21 mouse cellular contexts compared by ENCODE assay signal in the genomic region with DNA sequence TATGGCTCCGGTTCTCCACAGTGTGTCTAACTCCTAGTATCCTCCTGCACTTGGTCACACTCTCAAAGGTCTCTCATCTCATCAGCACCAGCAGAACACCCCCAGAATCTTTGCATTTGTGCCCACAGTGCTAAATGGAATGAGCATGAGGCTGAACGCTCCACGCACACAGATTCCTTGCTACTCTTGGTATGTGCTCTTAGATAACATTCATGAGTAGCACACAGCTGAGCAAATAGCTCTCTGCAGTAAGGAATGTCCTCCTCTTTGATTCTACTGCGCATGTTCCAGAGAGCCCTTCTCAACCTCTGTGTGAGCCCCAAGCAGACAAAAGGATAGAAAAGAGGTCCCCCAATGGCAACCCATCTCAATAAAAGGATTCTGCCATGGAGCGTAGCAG.
DNase-seq lines count a peak whose midpoint lies in the region; ATAC-seq and TF ChIP-seq lines count a peak whose summit lies in the region.
"Had no signal": no experiment of that assay in that cellular context is flagged by ENCODE, and none has a peak within 500 bp of the region (broad histone marks: within the 10 kb centered on the region; RNA-seq: fewer than 3 reads in every experiment).

No protein-coding gene starts in this region.

- TF ChIP-seq EP300 in lung, postnatal 0 days (IDR thresholded peaks at IDR 0.05), result peak; percentile 68
- TF ChIP-seq EP300 in stomach, postnatal 0 days (optimal IDR thresholded peaks at IDR 0.05), result no peak

- no peaks in the 10 kb centered on the region for H3K27me3 ChIP-seq in heart, embryonic 12.5 days (replicated peaks)
- no peaks in the 10 kb centered on the region for H3K27me3 ChIP-seq in intestine, embryonic 14.5 days (replicated peaks; ENCODE audit: control insufficient read depth, insufficient read depth, low read length)
- 0 out of 2 replicates have a peak, but pooled peaks cover 2% of the 10 kb centered on the region for H3K27me3 ChIP-seq in intestine, embryonic 16.5 days (replicated peaks; ENCODE audit: control insufficient read depth, insufficient read depth, low read length)
- no peaks in the 10 kb centered on the region for H3K27me3 ChIP-seq in lung, postnatal 0 days (replicated peaks; ENCODE audit: insufficient read depth, low read length)
- H3K27me3 ChIP-seq in stomach, postnatal 0 days (ENCODE audit: control insufficient read depth, insufficient read depth, low read length), result no peaks in the 10 kb centered on the region
- H3K27me3 ChIP-seq in forebrain, embryonic 11.5 days (ENCODE audit: control insufficient read depth, insufficient read depth, low read length), result no peaks in the 10 kb centered on the region
- H3K27me3 ChIP-seq: limb, embryonic 13.5 days; liver, embryonic 12.5 days; midbrain, embryonic 15.5 days had no signal

- H3K4me2 ChIP-seq in heart, embryonic 12.5 days, result no peak overlapping the region
- H3K4me2 ChIP-seq in intestine, embryonic 14.5 days (ENCODE audit: low read length), result no peak overlapping the region
- no peak overlapping the region for H3K4me2 ChIP-seq in intestine, embryonic 16.5 days (ENCODE audit: low read depth, low read length)
- no peak overlapping the region for H3K4me2 ChIP-seq in lung, postnatal 0 days (replicated peaks; ENCODE audit: low read depth, low read length)
- no peak overlapping the region for H3K4me2 ChIP-seq in stomach, postnatal 0 days (replicated peaks; ENCODE audit: low read depth)
- no peak overlapping the region for H3K4me2 ChIP-seq in forebrain, embryonic 11.5 days (ENCODE audit: low read depth, low read length, severe bottlenecking)
- H3K4me2 ChIP-seq: hindbrain, embryonic 14.5 days; limb, embryonic 13.5 days; liver, embryonic 12.5 days; midbrain, embryonic 15.5 days had no signal

- 42% methylated on average over 5 of the region's 5 CpGs for WGBS in heart, embryonic 12.5 days
- 75% methylated on average over 5 of the region's 5 CpGs for WGBS in intestine, embryonic 14.5 days
- WGBS in intestine, embryonic 16.5 days, result 76% methylated on average over 5 of the region's 5 CpGs
- 62% methylated on average over 5 of the region's 5 CpGs for WGBS in lung, postnatal 0 days
- WGBS in lung, adult 2 months, result 75% methylated on average over 5 of the region's 5 CpGs
- WGBS in stomach, postnatal 0 days, result 61% methylated on average over 5 of the region's 5 CpGs
- 92% methylated on average over 5 of the region's 5 CpGs for WGBS in forebrain, embryonic 11.5 days

- H3K4me1 ChIP-seq in heart, embryonic 12.5 days (replicated peaks), result peaks cover 18% of the 10 kb centered on the region
- no peaks in the 10 kb centered on the region for H3K4me1 ChIP-seq in intestine, embryonic 14.5 days (replicated peaks; ENCODE audit: control insufficient read depth, insufficient read depth, low read length)
- H3K4me1 ChIP-seq in intestine, embryonic 16.5 days (ENCODE audit: control insufficient read depth, insufficient read depth, low read length), result no peaks in the 10 kb centered on the region
- H3K4me1 ChIP-seq in lung, postnatal 0 days (ENCODE audit: insufficient read depth, low read depth, low read length), result no peaks in the 10 kb centered on the region
- no peaks in the 10 kb centered on the region for H3K4me1 ChIP-seq in lung, adult 2 months (ENCODE audit: control insufficient read depth, insufficient read depth, low read length)
- H3K4me1 ChIP-seq in stomach, postnatal 0 days (replicated peaks; ENCODE audit: control insufficient read depth, insufficient read depth), result no peaks in the 10 kb centered on the region
- no peaks in the 10 kb centered on the region for H3K4me1 ChIP-seq in forebrain, embryonic 11.5 days (replicated peaks; ENCODE audit: control insufficient read depth, insufficient read depth, low read length)
- H3K4me1 ChIP-seq: liver, embryonic 12.5 days; midbrain, embryonic 15.5 days had no signal

- ATAC-seq in heart, embryonic 12.5 days (ENCODE audit: insufficient number of reproducible peaks, low FRiP score), result no peak
- ATAC-seq in intestine, embryonic 14.5 days (replicated peaks; ENCODE audit: low FRiP score, low TSS enrichment, low read depth), result no peak
- ATAC-seq in intestine, embryonic 16.5 days, result no peak
- ATAC-seq in lung, postnatal 0 days, result peak; percentile 63
- peak; percentile 45; the same call in 1 of the 2 replicates for ATAC-seq in stomach, postnatal 0 days (ENCODE audit: low FRiP score, low TSS enrichment)
- no peak for ATAC-seq in forebrain, embryonic 11.5 days (replicated peaks; ENCODE audit: low FRiP score)
- ATAC-seq: forebrain, embryonic 16.5 days; inflammation-experienced regulatory T-cells, adult 6 months; liver, embryonic 12.5 days; midbrain, embryonic 15.5 days had no signal

- no peak overlapping the region for H3K4me3 ChIP-seq in heart, embryonic 12.5 days
- no peak overlapping the region for H3K4me3 ChIP-seq in intestine, embryonic 14.5 days (ENCODE audit: low read depth, low read length)
- no peak overlapping the region for H3K4me3 ChIP-seq in intestine, embryonic 16.5 days (ENCODE audit: low read length)
- H3K4me3 ChIP-seq in lung, postnatal 0 days (ENCODE audit: low read depth, low read length), result no peak overlapping the region
- H3K4me3 ChIP-seq in lung, adult 2 months (replicated peaks; ENCODE audit: extremely low read depth, low read depth, low read length), result no peak overlapping the region
- no peak overlapping the region for H3K4me3 ChIP-seq in stomach, postnatal 0 days (ENCODE audit: low read depth, low read length)
- no peak overlapping the region for H3K4me3 ChIP-seq in forebrain, embryonic 11.5 days (ENCODE audit: low read depth, low read length)
- H3K4me3 ChIP-seq: embryonic facial prominence, embryonic 10.5 days; limb, embryonic 13.5 days; liver, embryonic 12.5 days; midbrain, embryonic 15.5 days had no signal

- H3K9me3 ChIP-seq in heart, embryonic 12.5 days (replicated peaks), result no peaks in the 10 kb centered on the region
- H3K9me3 ChIP-seq in intestine, embryonic 14.5 days (ENCODE audit: control insufficient read depth, low read length), result no peaks in the 10 kb centered on the region
- no peaks in the 10 kb centered on the region for H3K9me3 ChIP-seq in intestine, embryonic 16.5 days (ENCODE audit: control insufficient read depth, low read length)
- H3K9me3 ChIP-seq in lung, postnatal 0 days (ENCODE audit: low read length), result no peaks in the 10 kb centered on the region
- H3K9me3 ChIP-seq in stomach, postnatal 0 days (ENCODE audit: control insufficient read depth, low read length), result no peaks in the 10 kb centered on the region
- H3K9me3 ChIP-seq in forebrain, embryonic 11.5 days (ENCODE audit: control insufficient read depth, low read length), result no peaks in the 10 kb centered on the region
- H3K9me3 ChIP-seq: embryonic facial prominence, embryonic 10.5 days; limb, embryonic 13.5 days; liver, embryonic 12.5 days; midbrain, embryonic 15.5 days had no signal

- H3K36me3 ChIP-seq in heart, embryonic 12.5 days, result no peaks in the 10 kb centered on the region
- no peaks in the 10 kb centered on the region for H3K36me3 ChIP-seq in intestine, embryonic 14.5 days (ENCODE audit: control insufficient read depth, insufficient read depth, low read length)
- no peaks in the 10 kb centered on the region for H3K36me3 ChIP-seq in intestine, embryonic 16.5 days (ENCODE audit: control insufficient read depth, insufficient read depth, low read length)
- H3K36me3 ChIP-seq in lung, postnatal 0 days (ENCODE audit: insufficient read depth, low read length), result no peaks in the 10 kb centered on the region
- H3K36me3 ChIP-seq in stomach, postnatal 0 days (ENCODE audit: control insufficient read depth, insufficient read depth, low read length), result no peaks in the 10 kb centered on the region
- H3K36me3 ChIP-seq in forebrain, embryonic 11.5 days (ENCODE audit: control insufficient read depth, insufficient read depth, low read length), result no peaks in the 10 kb centered on the region
- H3K36me3 ChIP-seq: embryonic facial prominence, embryonic 10.5 days; limb, embryonic 13.5 days; liver, embryonic 12.5 days; midbrain, embryonic 15.5 days had no signal

- H3K9ac ChIP-seq in heart, embryonic 12.5 days, result no peak overlapping the region
- H3K9ac ChIP-seq in intestine, embryonic 14.5 days (ENCODE audit: low read length), result no peak overlapping the region
- H3K9ac ChIP-seq in intestine, embryonic 16.5 days (ENCODE audit: low read depth, low read length), result no peak overlapping the region
- H3K9ac ChIP-seq in lung, postnatal 0 days (replicated peaks; ENCODE audit: low read depth), result no peak overlapping the region
- no peak overlapping the region for H3K9ac ChIP-seq in stomach, postnatal 0 days (ENCODE audit: low read length)
- H3K9ac ChIP-seq in forebrain, embryonic 11.5 days (ENCODE audit: low read length), result no peak overlapping the region
- H3K9ac ChIP-seq: hindbrain, embryonic 14.5 days; limb, embryonic 13.5 days; liver, embryonic 12.5 days; midbrain, embryonic 15.5 days had no signal

- peak; percentile 46 for DNase-seq in heart, adult 11 months
- DNase-seq in intestine, embryonic 14.5 days (ENCODE audit: low spot score), result peak; percentile 46
- DNase-seq in lung, postnatal 0 days (ENCODE audit: low spot score), result peak; percentile 37
- DNase-seq in lung, adult 2 months, result no peak
- DNase-seq in stomach, postnatal 0 days (ENCODE audit: low spot score), result no peak
- no peak for DNase-seq in forebrain, embryonic 11.5 days (ENCODE audit: low spot score)
- DNase-seq: adrenal gland, postnatal 14 days; cerebellum, adult 2 months; gastrocnemius, postnatal 10 days; kidney, adult 8-10 months; kidney, postnatal 4 days had no signal

- TF ChIP-seq CTCF in lung, postnatal 0 days (IDR thresholded peaks at IDR 0.05), result no peak
- no peak for TF ChIP-seq CTCF in lung, adult 2 months (IDR thresholded peaks at IDR 0.05; ENCODE audit: insufficient read depth, low read length)
- no peak for TF ChIP-seq CTCF in stomach, postnatal 0 days (IDR thresholded peaks at IDR 0.05; ENCODE audit: low read depth)

- H3K27ac ChIP-seq in heart, embryonic 12.5 days (ENCODE audit: poor library complexity, severe bottlenecking), result no peak overlapping the region
- no peak overlapping the region for H3K27ac ChIP-seq in intestine, embryonic 14.5 days (ENCODE audit: low read depth)
- no peak overlapping the region for H3K27ac ChIP-seq in intestine, embryonic 16.5 days (ENCODE audit: low read length)
- H3K27ac ChIP-seq in lung, postnatal 0 days (ENCODE audit: low read length), result no peak overlapping the region
- H3K27ac ChIP-seq in stomach, postnatal 0 days (replicated peaks), result no peak overlapping the region
- H3K27ac ChIP-seq in forebrain, embryonic 11.5 days (ENCODE audit: low read depth, low read length), result no peak overlapping the region
- H3K27ac ChIP-seq: embryonic facial prominence, embryonic 10.5 days; hindbrain, embryonic 14.5 days; limb, embryonic 13.5 days; liver, embryonic 12.5 days; macrophage; midbrain, embryonic 15.5 days had no signal

- TF ChIP-seq POLR2A in lung, adult 2 months (IDR thresholded peaks at IDR 0.05; ENCODE audit: borderline replicate concordance, extremely low read depth, low read depth, low read length), result no peak

Comparison
In these comparisons a context has a peak if more than half of its experiments do, and no peak if none do; other contexts are left out.
1. DNase-seq: peak in heart, adult 11 months (single experiment), intestine, embryonic 14.5 days (single experiment) and lung, postnatal 0 days (single experiment); none in lung, adult 2 months (single experiment), stomach, postnatal 0 days (single experiment) and forebrain, embryonic 11.5 days (single experiment).
2. ATAC-seq: peak in lung, postnatal 0 days (single experiment) and stomach, postnatal 0 days (single experiment); none in heart, embryonic 12.5 days (single experiment), intestine, embryonic 14.5 days (single experiment), intestine, embryonic 16.5 days (single experiment) and forebrain, embryonic 11.5 days (single experiment).